Mouse (Mus musculus) stomach, embryonic 14.5 days (tissue): ENCODE results near the gene Gm20517. TPM values are rescaled to one million over a fixed set of nuclear protein-coding genes. Genes with fewer than 3 reads are reported as not detected.

ENCODE experiments used
- ATAC-seq: fragments of 200-750 bp; cut with Nextera tagmentation; 2 replicates; pipeline ENCODE4 v1.8.0; 2017; ENCODE audit warnings: low read depth, moderate TSS enrichment; ENCODE audit not compliant: insufficient number of reproducible peaks, insufficient read depth, low FRiP score
- H3K27ac ChIP-seq: fragments of 300-500 bp; sonication (generic); 2 replicates; pipeline ENCODE4 v1.5.1; 2014; ENCODE audit warnings: mild to moderate bottlenecking, low read length, moderate library complexity, mixed read lengths
- H3K27me3 ChIP-seq: fragments of 300-500 bp; sonication (generic); 2 replicates; pipeline ENCODE4 v1.6.1; 2014; ENCODE audit warnings: low read length, control low read depth, mixed read lengths; ENCODE audit not compliant: control insufficient read depth, insufficient read depth
- H3K36me3 ChIP-seq: fragments of 300-500 bp; sonication (generic); 2 replicates; pipeline ENCODE4 v1.6.1; 2014; ENCODE audit warnings: mild to moderate bottlenecking, control low read depth, low read length, moderate library complexity, mixed read lengths; ENCODE audit not compliant: control insufficient read depth, insufficient read depth
- H3K4me1 ChIP-seq: fragments of 300-500 bp; sonication (generic); 2 replicates; pipeline ENCODE4 v1.6.1; 2014; ENCODE audit warnings: low read length, control low read depth, mixed read lengths; ENCODE audit not compliant: control insufficient read depth, insufficient read depth
- H3K4me2 ChIP-seq: fragments of 300-500 bp; sonication (generic); replicated peaks from 2 replicates; pipeline ENCODE4 v1.6.1; 2014; ENCODE audit warnings: low read depth, low read length, control low read depth
- H3K4me3 ChIP-seq: fragments of 300-500 bp; sonication (generic); 2 replicates; pipeline ENCODE4 v1.5.1; 2014; ENCODE audit warnings: low read depth, low read length, control low read depth
- H3K9ac ChIP-seq: fragments of 300-500 bp; sonication (generic); replicated peaks from 2 replicates; pipeline ENCODE4 v1.6.1; 2014; ENCODE audit warnings: low read depth, mild to moderate bottlenecking, control low read depth, low read length, moderate library complexity, mixed read lengths
- H3K9me3 ChIP-seq: fragments of 300-500 bp; sonication (generic); 2 replicates; pipeline ENCODE4 v1.6.1; 2016; ENCODE audit warnings: low read depth, low read length, control low read depth; ENCODE audit not compliant: control insufficient read depth
- WGBS: fragments of 180-500 bp; shearing (Covaris S2); extraction: QIAGEN DNeasy Blood & Tissue Kit; methylation state at CpG from one replicate; pipeline ENCODE4 v1.1.7; 2014; 5-methylcytosine and 5-hydroxymethylcytosine counted together
- polyA plus RNA-seq: library from polyadenylated mRNA; unstranded; fragments of >200 nt; fragmentation: Nextera tagmentation; extraction: Ambion mirVana; gene quantifications from 2 replicates; pipeline ENCODE4 v1.2.1, GENCODE M21; 2014

Gene Gm20517
- polyA plus RNA-seq, 1 experiment from 2014 or later, result 1.5 TPM

DNA sequence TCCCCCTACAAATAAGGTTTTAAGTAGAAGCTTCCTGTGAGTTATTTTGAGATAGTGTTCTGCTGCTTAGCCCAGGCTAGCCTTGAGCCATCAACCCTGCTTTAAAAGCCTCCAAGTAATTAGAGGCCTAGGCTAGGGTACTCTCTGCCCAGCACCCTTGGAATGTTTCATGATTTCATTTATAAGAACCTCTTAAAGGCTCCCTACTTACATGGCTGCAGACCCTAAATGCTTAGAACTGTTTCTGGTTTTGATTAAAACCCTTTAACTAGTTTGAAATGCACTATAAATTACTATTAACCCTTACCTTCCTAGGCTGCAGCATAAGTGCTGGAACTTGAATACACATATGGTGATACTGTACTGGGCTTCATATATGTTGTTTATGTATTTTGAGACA is 39.0 kb upstream of the Gm20517 start:
- ATAC-seq, result no peak
- no peaks in the 10 kb centered on the region for H3K9me3 ChIP-seq
- H3K4me3 ChIP-seq, result no peak overlapping the region
- H3K4me2 ChIP-seq, result no peak overlapping the region
- H3K27me3 ChIP-seq, result no peaks in the 10 kb centered on the region
- no peaks in the 10 kb centered on the region for H3K36me3 ChIP-seq
- H3K27ac ChIP-seq, result no peak overlapping the region
- no peaks in the 10 kb centered on the region for H3K4me1 ChIP-seq
- H3K9ac ChIP-seq, result no peak overlapping the region

- H3K27me3 ChIP-seq, result no peaks in the 10 kb centered on the region
- WGBS, result 60% methylated on average over 8 of the region's 8 CpGs
- ATAC-seq, result no peak
- H3K4me2 ChIP-seq, result no peak overlapping the region
- H3K4me3 ChIP-seq, result no peak overlapping the region
- H3K9me3 ChIP-seq, result no peaks in the 10 kb centered on the region
- H3K36me3 ChIP-seq, result no peaks in the 10 kb centered on the region
- no peak overlapping the region for H3K27ac ChIP-seq
- H3K9ac ChIP-seq, result no peak overlapping the region
- no peaks in the 10 kb centered on the region for H3K4me1 ChIP-seq
Observed at GRCm38 (mm10) chr17:47574028-47574427, 37.4 kb upstream of the Gm20517 start.

- H3K9ac ChIP-seq, result no peak overlapping the region
- H3K27me3 ChIP-seq, result no peaks in the 10 kb centered on the region
- ATAC-seq, result no peak
- H3K4me3 ChIP-seq, result no peak overlapping the region
- no peaks in the 10 kb centered on the region for H3K4me1 ChIP-seq
- 64% methylated on average over 11 of the region's 11 CpGs for WGBS
- no peak overlapping the region for H3K27ac ChIP-seq
- no peaks in the 10 kb centered on the region for H3K36me3 ChIP-seq
- H3K4me2 ChIP-seq, result no peak overlapping the region
- H3K9me3 ChIP-seq, result no peaks in the 10 kb centered on the region
Observed at GRCm38 (mm10) chr17:47574830-47575229, 36.6 kb upstream of the Gm20517 start.

DNA sequence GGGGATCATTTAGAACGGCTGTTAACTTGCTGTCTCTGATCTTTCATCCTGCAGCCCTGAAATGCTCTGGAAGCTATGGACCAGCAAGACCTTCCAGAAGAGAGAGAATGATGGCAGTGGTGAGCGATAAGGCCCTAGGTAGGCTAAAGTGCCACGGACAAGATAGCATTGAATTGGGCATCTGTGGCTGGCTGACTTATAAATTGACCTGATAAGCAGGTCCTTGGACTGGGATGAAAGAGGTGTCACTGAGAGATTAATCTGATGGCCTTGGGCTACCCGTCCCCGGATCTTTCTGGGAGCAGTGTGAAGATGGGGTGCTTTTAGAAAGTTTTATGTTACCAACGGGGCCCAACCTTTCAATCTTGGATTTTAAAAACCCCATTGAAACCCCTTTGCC is 32.7 kb upstream of the Gm20517 start:
- Histone ChIP-seq H3K4me2 (no peak overlapping the region), H3K9ac (no peak overlapping the region), H3K4me3 (no peak overlapping the region), H3K27ac (no peak overlapping the region), H3K9me3 (no peaks in the 10 kb centered on the region), H3K36me3 (no peaks in the 10 kb centered on the region), H3K27me3 (no peaks in the 10 kb centered on the region), H3K4me1 (no peaks in the 10 kb centered on the region)
- WGBS, result 86% methylated on average over 6 of the region's 6 CpGs
- no peak for ATAC-seq

GRCm38 (mm10) chr17:47580962-47581361 is 30.4 kb upstream of the Gm20517 start:
- 90% methylated on average over 4 of the region's 4 CpGs for whole genome bisulfite sequencing
- H3K27me3 ChIP-seq, result no peaks in the 10 kb centered on the region
- no peaks in the 10 kb centered on the region for H3K9me3 ChIP-seq
- no peak overlapping the region for H3K9ac ChIP-seq
- no peaks in the 10 kb centered on the region for H3K4me1 ChIP-seq
- no peak overlapping the region for H3K4me3 ChIP-seq
- no peak overlapping the region for H3K27ac ChIP-seq
- ATAC-seq, result no peak
- no peaks in the 10 kb centered on the region for H3K36me3 ChIP-seq
- no peak overlapping the region for H3K4me2 ChIP-seq

- ATAC-seq, result no peak
- Histone ChIP-seq H3K9me3 (no peaks in the 10 kb centered on the region), H3K4me3 (no peak overlapping the region), H3K4me1 (no peaks in the 10 kb centered on the region; the same call in 1 of the 2 replicates), H3K4me2 (no peak overlapping the region), H3K9ac (no peak overlapping the region), H3K27me3 (no peaks in the 10 kb centered on the region), H3K36me3 (no peaks in the 10 kb centered on the region), H3K27ac (no peak overlapping the region)
- WGBS, result 86% methylated on average over 8 of the region's 8 CpGs
Observed at GRCm38 (mm10) chr17:47588517-47588916, 22.9 kb upstream of the Gm20517 start.

- H3K4me2 ChIP-seq, result no peak overlapping the region
- 86% methylated on average over 3 of the region's 3 CpGs for WGBS
Observed at GRCm38 (mm10) chr17:47591073-47591472, 20.3 kb upstream of the Gm20517 start.

GRCm38 (mm10) chr17:47593215-47593853 is 18.1 kb upstream of the Gm20517 start:
- WGBS, result under 1% methylated on average over 62 of the region's 63 CpGs
- Histone ChIP-seq H3K4me2 (peak overlapping the region; percentile 74), H3K36me3 (peaks cover 11% of the 10 kb centered on the region), H3K9ac (peak overlapping the region; percentile 98), H3K27ac (peak overlapping the region; percentile 99), H3K4me3 (peak overlapping the region; percentile 81), H3K27me3 (no peaks in the 10 kb centered on the region), H3K4me1 (peaks cover 20% of the 10 kb centered on the region), H3K9me3 (no peaks in the 10 kb centered on the region)
- peak; percentile 84 for ATAC-seq

More at GRCm38 (mm10) chr17:47591073-47591472, 20.3 kb upstream of the Gm20517 start:
- no peak for ATAC-seq
- Histone ChIP-seq H3K4me1 (peaks cover 2% of the 10 kb centered on the region), H3K9me3 (no peaks in the 10 kb centered on the region), H3K9ac (no peak overlapping the region), H3K27me3 (no peaks in the 10 kb centered on the region), H3K4me3 (no peak overlapping the region), H3K27ac (no peak overlapping the region), H3K36me3 (no peaks in the 10 kb centered on the region)

DNA sequence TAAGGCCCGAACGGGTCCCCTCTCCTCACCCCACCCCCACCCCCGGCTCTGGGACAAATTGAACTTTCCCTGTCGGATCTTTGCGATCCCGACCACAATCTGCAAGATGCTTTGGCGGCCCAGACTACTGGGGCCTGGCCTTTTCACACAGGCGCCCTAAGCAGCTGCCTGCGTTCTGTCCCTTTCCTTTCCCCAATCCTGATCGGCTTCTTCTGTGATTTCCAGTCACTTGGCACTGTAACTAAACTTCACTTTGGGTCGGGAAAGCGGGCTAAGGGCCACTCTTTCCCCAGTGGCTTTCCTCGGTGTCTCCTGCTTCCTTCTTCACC is 17.6 kb upstream of the Gm20517 start:
- ATAC-seq, result no peak

More for the DNA sequence above, 17.6 kb upstream of the Gm20517 start:
- H3K9ac ChIP-seq, result peak overlapping the region; percentile 98
- H3K4me3 ChIP-seq, result peak overlapping the region; percentile 81
- H3K27me3 ChIP-seq, result no peaks in the 10 kb centered on the region
- peak overlapping the region; percentile 99 for H3K27ac ChIP-seq
- peak overlapping the region; percentile 74 for H3K4me2 ChIP-seq
- WGBS, result under 1% methylated on average over 13 of the region's 13 CpGs
- H3K9me3 ChIP-seq, result no peaks in the 10 kb centered on the region
- H3K36me3 ChIP-seq, result peaks cover 16% of the 10 kb centered on the region
- peaks cover 20% of the 10 kb centered on the region for H3K4me1 ChIP-seq
